27 mouse cellular contexts compared by ENCODE assay signal in the genomic region with DNA sequence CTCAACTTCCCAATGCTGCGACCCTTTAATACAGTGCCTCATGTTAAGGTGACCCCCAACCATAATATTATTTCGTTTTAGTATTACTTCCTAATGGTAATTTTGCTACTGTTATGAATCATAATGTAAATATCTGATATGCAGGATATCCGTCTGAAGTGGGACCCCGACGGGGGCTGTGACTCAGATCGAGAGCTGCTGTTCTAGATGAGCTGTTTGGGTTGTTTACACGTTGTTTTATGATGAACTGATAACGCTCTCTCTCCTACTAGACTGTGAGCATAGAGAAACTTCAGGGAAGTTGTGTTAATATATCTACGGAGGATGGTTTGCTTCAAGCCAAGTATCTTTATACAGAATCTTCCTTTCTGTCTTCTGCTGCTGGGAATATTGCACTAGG. TPM values are rescaled to one million over a fixed set of nuclear protein-coding genes. Genes with fewer than 3 reads are reported as not detected.
A peak's percentile ranks its signal among the peaks of the same experiment; 100 is the strongest.
DNase-seq lines count a peak whose midpoint lies in the region; ATAC-seq and TF ChIP-seq lines count a peak whose summit lies in the region.
"Had no signal": no experiment of that assay in that cellular context is flagged by ENCODE, and none has a peak within 500 bp of the region (broad histone marks: within the 10 kb centered on the region; RNA-seq: fewer than 3 reads in every experiment).

No protein-coding gene starts in this region.

- ATAC-seq in lung, postnatal 0 days, result peak; percentile 47; the same call in 1 of the 2 replicates
- peak; percentile 79 for ATAC-seq in activated CD4-positive, CD25-positive, alpha-beta regulatory T cell, adult 4 months
- ATAC-seq in inflammation-experienced regulatory T-cells, adult 6 months, result peak; percentile 89
- ATAC-seq: forebrain, embryonic 14.5 days; forebrain, embryonic 16.5 days; Patski had no signal

- H3K36me3 ChIP-seq in lung, postnatal 0 days (ENCODE audit: insufficient read depth, low read length), result no peaks in the 10 kb centered on the region
- H3K36me3 ChIP-seq: embryonic facial prominence, embryonic 12.5 days; forebrain, embryonic 12.5 days had no signal

- intact Hi-C loops in gastrocnemius, postnatal 14 days (cut with DNase I; ENCODE audit: low total_unique reads), result no loop called here

- no peak overlapping the region for H3K4me3 ChIP-seq in lung, postnatal 0 days (ENCODE audit: low read depth, low read length)
- H3K4me3 ChIP-seq: embryonic facial prominence, embryonic 12.5 days; forebrain, embryonic 12.5 days had no signal

- H3K27ac ChIP-seq in lung, postnatal 0 days (ENCODE audit: low read length), result no peak overlapping the region
- H3K27ac ChIP-seq: embryonic facial prominence, embryonic 12.5 days; forebrain, embryonic 12.5 days had no signal

- no peak overlapping the region for H3K4me2 ChIP-seq in lung, postnatal 0 days (replicated peaks; ENCODE audit: low read depth, low read length)
- H3K4me2 ChIP-seq: embryonic facial prominence, embryonic 12.5 days; forebrain, embryonic 12.5 days had no signal

- TF ChIP-seq CTCF in lung, postnatal 0 days (IDR thresholded peaks at IDR 0.05), result no peak

- 50% methylated on average over 9 of the region's 9 CpGs for WGBS in lung, postnatal 0 days

- H3K4me1 ChIP-seq in lung, postnatal 0 days (ENCODE audit: insufficient read depth, low read depth, low read length), result no peaks in the 10 kb centered on the region

- H3K27me3 ChIP-seq in lung, postnatal 0 days (replicated peaks; ENCODE audit: insufficient read depth, low read length), result no peaks in the 10 kb centered on the region
- H3K27me3 ChIP-seq: CH12.LX; embryonic facial prominence, embryonic 12.5 days; forebrain, embryonic 12.5 days; Patski had no signal

- no peak overlapping the region for H3K9ac ChIP-seq in lung, postnatal 0 days (replicated peaks; ENCODE audit: low read depth)
- H3K9ac ChIP-seq: embryonic facial prominence, embryonic 12.5 days; forebrain, embryonic 12.5 days had no signal

- DNase-seq in lung, postnatal 0 days (ENCODE audit: low spot score), result peak; percentile 22
- no peak for DNase-seq in lung, postnatal 10 days
- peak; percentile 44 for DNase-seq in CD4-positive, CD25-positive, alpha-beta regulatory T cell, adult 2 months (ENCODE audit: low read depth, low spot score)
- DNase-seq in adrenal gland, adult 2 months, result no peak
- no peak for DNase-seq in gastrocnemius, postnatal 14 days
- no peak for DNase-seq in kidney, postnatal 36 days
- DNase-seq: adrenal gland, postnatal 10 days; adrenal gland, postnatal 25 days; cerebellum, adult 11 months; cerebellum, adult 18-20 months; cerebellum, adult 8-10 months; cerebellum, adult 9-11 months; cerebellum, postnatal 14 days; cerebellum, postnatal 36 days; embryo, embryonic 11 days had no signal

- no peak for TF ChIP-seq EP300 in lung, postnatal 0 days (IDR thresholded peaks at IDR 0.05)

- no peaks in the 10 kb centered on the region for H3K9me3 ChIP-seq in lung, postnatal 0 days (ENCODE audit: low read length)
- H3K9me3 ChIP-seq: embryonic facial prominence, embryonic 12.5 days; forebrain, embryonic 12.5 days; G1E had no signal

RNA-seq across cellular contexts. Expression of gene Fam185a, which starts 13.7 kb away (rescaled TPM):
- polyA plus RNA-seq in lung, postnatal 0 days (2015; fragmentation: Nextera tagmentation; extraction: Ambion mirVana), result 1.7 and 2.8 TPM in 2 replicates
- 1 to 10 TPM; 2.4 to 2.6 TPM for polyA plus RNA-seq in activated CD4-positive, CD25-positive, alpha-beta regulatory T cell, adult 4 months (2017; shearing (Covaris generic))
- 1 to 10 TPM; 2.4 to 4.8 (median 2.7) TPM for polyA plus RNA-seq in inflammation-experienced regulatory T-cells, adult 6 months (2017; shearing (Covaris generic))
- 10 to 100 TPM; 11.2 to 15.1 TPM for total RNA-seq in adrenal gland, adult 2 months (2021)
- polyA plus RNA-seq in adrenal gland, adult 2 months (2012; rRNA removed), result 5.7 and 7.9 TPM in 2 replicates
- total RNA-seq in gastrocnemius, postnatal 14 days (2021), result 1 to 10 TPM; 5.9 to 6.5 TPM

RNA-seq across cellular contexts. Expression of gene Ccdc146, which starts 14.0 kb away (rescaled TPM):
- 3.4 and 6.0 TPM in 2 replicates for polyA plus RNA-seq in lung, postnatal 0 days (2015; fragmentation: Nextera tagmentation; extraction: Ambion mirVana)
- polyA plus RNA-seq in activated CD4-positive, CD25-positive, alpha-beta regulatory T cell, adult 4 months (2017; shearing (Covaris generic)), result under 1 TPM; 0.60 to 0.61 TPM
- 1 to 10 TPM in 1 of 3 experiments, under 1 TPM in 2; 0.28 to 1.7 (median 0.70) TPM for polyA plus RNA-seq in inflammation-experienced regulatory T-cells, adult 6 months (2017; shearing (Covaris generic))
- under 1 TPM; 0.14 TPM for total RNA-seq in adrenal gland, adult 2 months (2021)
- polyA plus RNA-seq in adrenal gland, adult 2 months (2012; rRNA removed), result 0.18 TPM in 1 of 2 replicates, not detected in the other
- 1 to 10 TPM; 1.5 to 1.6 TPM for total RNA-seq in gastrocnemius, postnatal 14 days (2021)
- total RNA-seq: adrenal gland, adult 18-20 months; common myeloid progenitor, adult 5-6 weeks had no signal
- polyA plus RNA-seq: C2C12; embryonic facial prominence, embryonic 12.5 days; G1E had no signal

Comparison
In these comparisons a context has a peak if more than half of its experiments do, and no peak if none do; other contexts are left out.
1. DNase-seq: peak in lung, postnatal 0 days (single experiment) and CD4-positive, CD25-positive, alpha-beta regulatory T cell, adult 2 months (single experiment); none in lung, postnatal 10 days (single experiment), adrenal gland, adult 2 months (single experiment), gastrocnemius, postnatal 14 days (single experiment) and kidney, postnatal 36 days (0 of 2).
2. Peak in every context shown above with its lines, with median percentiles within 50 percentile points of each other: ATAC-seq.